In genomic region chr12:112141300-112141699, GRCm38 (mm10) we compare ENCODE assay signal across 9 mouse cellular contexts. TPM values are rescaled to one million over a fixed set of nuclear protein-coding genes. Genes with fewer than 3 reads are reported as not detected.
A peak's percentile ranks its signal among the peaks of the same experiment; 100 is the strongest.
DNase-seq lines count a peak whose midpoint lies in the region; ATAC-seq and TF ChIP-seq lines count a peak whose summit lies in the region.
"Had no signal": no experiment of that assay in that cellular context is flagged by ENCODE, and none has a peak within 500 bp of the region (broad histone marks: within the 10 kb centered on the region; RNA-seq: fewer than 3 reads in every experiment).

No protein-coding gene starts in this region.

- 6% methylated on average over 6 of the region's 6 CpGs for WGBS in kidney, postnatal 0 days
- 54% methylated on average over 6 of the region's 6 CpGs for WGBS in cerebellum, adult 2 months

- intact Hi-C loops in heart, postnatal 14 days (cut with DNase I), result no loop called here

- no peak for ATAC-seq in kidney, postnatal 0 days (replicated peaks; ENCODE audit: low FRiP score, low read depth)
- ATAC-seq: Patski had no signal

- H3K4me3 ChIP-seq in kidney, postnatal 0 days (replicated peaks; ENCODE audit: low read depth, low read length), result no peak overlapping the region
- no peak overlapping the region for H3K4me3 ChIP-seq in cerebellum, adult 2 months (replicated peaks; ENCODE audit: insufficient read depth, low read depth, low read length)

- H3K9me3 ChIP-seq in kidney, postnatal 0 days (replicated peaks; ENCODE audit: low read length), result no peaks in the 10 kb centered on the region

- H3K27me3 ChIP-seq in kidney, postnatal 0 days (ENCODE audit: insufficient read depth, low read length), result peaks cover 44% of the 10 kb centered on the region
- H3K27me3 ChIP-seq in cerebellum, adult 2 months (ENCODE audit: control insufficient read depth, insufficient read depth, low read length), result peaks cover under 1% of the 10 kb centered on the region; the same call in 1 of the 2 replicates

- DNase-seq in heart, postnatal 14 days, result peak; percentile 74 to 78
- no peak for DNase-seq in heart, adult 9 months (ENCODE audit: low spot score in 2 of 2)
- peak; percentile 69 for DNase-seq in thymus, postnatal 4 days
- DNase-seq in thymus, adult 18-20 months, result no peak
- DNase-seq in kidney, postnatal 0 days (ENCODE audit: low spot score), result peak; percentile 87
- no peak for DNase-seq in MN1 (ENCODE audit: low spot score)
- DNase-seq in right cerebral cortex, adult 18-20 months, result no peak
- no peak for DNase-seq in cerebellum, adult 2 months

- H3K4me1 ChIP-seq in kidney, postnatal 0 days (replicated peaks; ENCODE audit: insufficient read depth, low read length), result peaks cover 20% of the 10 kb centered on the region
- H3K4me1 ChIP-seq in cerebellum, adult 2 months (ENCODE audit: control insufficient read depth, insufficient read depth, low read length), result no peaks in the 10 kb centered on the region

- no peaks in the 10 kb centered on the region for H3K36me3 ChIP-seq in kidney, postnatal 0 days (ENCODE audit: insufficient read depth, low read length)

- TF ChIP-seq POLR2A in cerebellum, adult 2 months (IDR thresholded peaks at IDR 0.05; ENCODE audit: borderline replicate concordance, insufficient read depth, low read length), result no peak

- TF ChIP-seq CTCF in kidney, postnatal 0 days (IDR thresholded peaks at IDR 0.05; ENCODE audit: low read depth), result peak; percentile 34; the same call in 1 of the 2 replicates
- TF ChIP-seq CTCF in cerebellum, adult 2 months (IDR thresholded peaks at IDR 0.05; ENCODE audit: borderline replicate concordance, insufficient read depth, low read depth, low read length), result no peak

- H3K4me2 ChIP-seq in kidney, postnatal 0 days (ENCODE audit: low read length), result no peak overlapping the region

- H3K9ac ChIP-seq in kidney, postnatal 0 days (ENCODE audit: low read depth, low read length), result no peak overlapping the region

- no peak overlapping the region for H3K27ac ChIP-seq in kidney, postnatal 0 days
- H3K27ac ChIP-seq in cerebellum, adult 2 months (ENCODE audit: insufficient read depth, low read length), result no peak overlapping the region

RNA-seq across cellular contexts. Expression of gene Kif26a, which starts 4.7 kb away (rescaled TPM):
- 10 to 100 TPM; 22.0 to 23.1 TPM for total RNA-seq in heart, postnatal 14 days (2021)
- polyA plus RNA-seq in kidney, postnatal 0 days (2015; fragmentation: Nextera tagmentation; extraction: Ambion mirVana), result 2.2 and 2.7 TPM in 2 replicates
- polyA plus RNA-seq in cerebellum, adult 2 months (2012; rRNA removed), result 2.4 TPM in 2 replicates

RNA-seq across cellular contexts. Expression of gene Aspg, which starts 34.8 kb away (rescaled TPM):
- total RNA-seq in heart, postnatal 14 days (2021), result 1 to 10 TPM in 1 of 2 experiments, under 1 TPM in 1; 0.37 to 2.2 TPM
- polyA plus RNA-seq in kidney, postnatal 0 days (2015; fragmentation: Nextera tagmentation; extraction: Ambion mirVana), result 2.2 and 2.3 TPM in 2 replicates
- polyA plus RNA-seq in cerebellum, adult 2 months (2012; rRNA removed), result 2.5 and 3.2 TPM in 2 replicates

Comparison
In these comparisons a context has a peak if more than half of its experiments do, and no peak if none do; other contexts are left out.
1. DNase-seq: peak in heart, postnatal 14 days (2 of 2), thymus, postnatal 4 days (single experiment) and kidney, postnatal 0 days (single experiment); none in heart, adult 9 months (0 of 2), thymus, adult 18-20 months (0 of 2), MN1 (single experiment), right cerebral cortex, adult 18-20 months (single experiment) and cerebellum, adult 2 months (0 of 2).